Mouse (Mus musculus): Measurements from ENCODE around the gene Smim11.

Gene Smim11

DNA sequence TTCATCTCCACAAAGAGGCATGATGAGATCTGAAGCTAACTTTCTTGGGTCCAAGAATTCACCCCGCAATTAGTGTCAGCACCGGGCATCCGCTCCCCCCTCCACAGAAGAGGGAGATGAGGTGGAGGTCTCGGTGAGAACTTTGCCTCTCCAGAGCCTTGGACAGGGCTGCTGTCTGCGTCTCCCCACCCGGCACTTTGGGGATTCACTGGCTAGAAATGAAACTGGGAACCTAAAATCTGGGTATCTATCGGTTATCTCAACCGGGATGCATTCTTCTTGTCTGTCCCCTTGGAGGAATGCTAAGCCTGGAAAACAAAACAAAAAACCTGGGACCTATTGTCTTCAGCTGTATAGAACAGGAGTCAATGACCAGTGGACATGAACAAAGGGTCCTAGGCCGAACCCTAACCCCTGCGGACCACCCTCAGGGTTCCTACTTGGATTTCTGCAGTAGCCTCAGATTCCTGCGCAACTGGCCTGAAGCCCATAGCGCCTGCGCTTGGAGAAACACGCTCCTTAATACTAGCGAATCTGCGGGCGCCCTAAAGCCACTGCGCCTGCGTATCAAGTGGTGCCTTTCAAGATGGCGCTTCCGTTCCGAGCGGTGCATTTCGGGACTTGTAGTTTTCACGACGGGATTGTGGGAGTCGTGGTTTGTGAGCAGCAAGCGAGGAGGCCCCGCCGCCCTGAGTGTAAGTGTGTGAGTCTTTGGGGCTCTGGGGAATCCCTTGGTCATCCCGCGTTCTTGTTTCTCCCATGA is at the start of gene Smim11:
TSS of gene Smim11 (plus strand) at position 638 of the 763 bp plus-strand sequence.
- peak; percentile 97 for DNase-seq (ENCODE audit: low read depth)

DNA sequence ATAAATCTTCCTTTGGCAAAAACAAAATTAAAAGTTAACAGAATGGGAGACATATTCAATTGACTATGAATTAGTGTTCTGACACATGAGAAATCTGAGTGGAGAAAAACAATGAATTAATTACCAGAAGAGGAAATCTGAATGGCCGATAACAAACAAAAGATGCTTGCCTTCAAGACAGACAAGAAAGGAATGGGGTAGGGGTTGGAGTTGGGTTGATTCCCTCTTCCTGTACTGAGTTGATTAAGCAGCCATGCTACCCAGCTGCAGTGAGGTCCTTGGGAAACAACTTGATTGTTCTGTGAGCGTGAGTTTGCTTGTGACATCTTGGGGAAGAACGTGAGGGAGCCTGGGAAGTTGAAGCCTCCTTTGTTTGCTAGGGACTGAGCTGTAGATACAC is 46.8 kb upstream of the Smim11 start:
- no peak for DNase-seq (ENCODE audit: low read depth)

GRCm38 (mm10) chr16:92267861-92268260 is 33.2 kb upstream of the Smim11 start:
- no peak for DNase-seq (ENCODE audit: low read depth)

GRCm38 (mm10) chr16:92274516-92274915 is 26.6 kb upstream of the Smim11 start:
- DNase-seq (ENCODE audit: low read depth), result no peak

GRCm38 (mm10) chr16:92275526-92275925 is 25.6 kb upstream of the Smim11 start:
- DNase-seq (ENCODE audit: low read depth), result no peak

DNA sequence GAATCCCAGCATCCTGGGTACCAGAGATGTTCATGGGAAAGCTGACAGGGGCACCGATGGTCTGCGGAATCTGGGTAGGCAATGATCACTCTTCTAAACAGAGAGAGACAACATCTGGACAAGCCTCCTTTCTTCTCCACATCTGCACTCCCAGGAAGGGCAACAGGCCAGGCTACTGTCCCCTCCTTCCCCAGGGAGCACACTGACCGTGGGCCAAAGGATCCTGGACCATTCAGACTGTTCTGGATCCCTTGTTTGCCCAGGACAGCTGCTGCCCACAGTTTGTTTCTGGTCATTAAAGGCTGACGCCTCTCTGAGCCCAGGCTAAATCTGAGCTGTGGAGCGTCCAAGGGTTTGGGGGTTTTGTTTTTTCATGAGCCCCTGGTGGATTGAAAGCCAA is 18.4 kb upstream of the Smim11 start:
- DNase-seq (ENCODE audit: low read depth), result no peak

DNA sequence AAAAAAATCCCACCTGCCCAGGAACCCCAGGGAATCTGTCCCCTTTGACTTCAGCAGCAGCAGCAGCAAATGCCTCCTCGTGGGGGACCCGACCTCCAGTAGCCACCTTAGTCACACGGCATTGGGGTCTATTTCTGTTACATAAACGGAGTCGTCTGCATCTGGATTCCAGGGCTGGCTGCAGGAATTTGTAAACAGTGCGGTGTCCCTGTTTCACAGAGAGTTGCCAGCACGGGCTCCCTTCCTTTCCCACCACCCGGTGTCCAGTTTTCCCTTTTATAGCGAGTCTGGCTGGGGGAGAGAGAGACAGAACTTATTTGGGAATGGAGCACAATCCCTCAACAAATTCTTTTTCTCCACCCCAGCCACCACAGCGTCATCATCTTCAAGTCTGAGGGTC is 16.0 kb upstream of the Smim11 start:
- DNase-seq (ENCODE audit: low read depth), result no peak

DNA sequence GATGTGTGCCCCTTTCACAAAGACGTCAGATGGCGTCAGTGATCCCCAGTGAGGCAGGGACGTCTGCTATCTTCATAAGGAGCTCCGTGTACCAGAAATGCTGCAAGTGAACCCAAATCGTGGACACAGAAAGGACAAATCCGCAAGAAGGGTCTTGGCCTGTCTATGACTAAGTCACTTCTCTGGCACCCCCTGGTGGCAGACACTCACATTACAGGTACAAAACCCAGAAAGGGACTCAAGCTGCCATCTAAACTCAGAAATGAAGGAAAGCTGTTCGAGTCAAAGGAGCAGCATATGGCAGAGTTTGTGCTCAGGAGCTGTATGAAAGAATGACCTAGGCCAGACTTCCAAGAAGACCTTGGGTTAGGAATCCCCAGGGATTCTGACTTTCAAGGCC is 14.5 kb upstream of the Smim11 start:
- DNase-seq (ENCODE audit: low read depth), result peak; percentile 88

GRCm38 (mm10) chr16:92288778-92289177 is 12.3 kb upstream of the Smim11 start:
- DNase-seq (ENCODE audit: low read depth), result peak; percentile 44

GRCm38 (mm10) chr16:92290045-92290444 is 11.0 kb upstream of the Smim11 start:
- DNase-seq (ENCODE audit: low read depth), result no peak

DNA sequence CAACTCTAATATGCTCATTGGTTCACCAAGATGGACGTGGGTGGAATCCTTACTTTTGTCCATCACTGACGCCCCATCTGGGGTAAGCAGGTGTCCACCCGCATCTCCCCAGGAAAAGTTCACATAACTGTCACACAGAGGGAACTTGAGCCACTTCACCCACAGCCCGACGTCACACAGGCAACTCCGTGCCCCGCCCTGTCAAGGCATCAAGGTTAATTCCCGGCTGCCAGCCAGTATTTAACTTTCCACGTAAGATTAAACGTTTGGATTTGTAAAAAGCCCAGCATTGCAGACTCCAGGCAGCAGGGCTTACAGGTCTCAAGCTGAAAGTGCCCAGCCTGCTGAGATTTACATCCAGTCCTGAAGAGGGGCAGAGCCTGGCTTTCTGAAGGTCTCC is 9.0 kb upstream of the Smim11 start, which contains the start of gene Kcne2:
TSS of gene Kcne2 (plus strand) at position 289 of the 400 bp plus-strand sequence.
- DNase-seq (ENCODE audit: low read depth), result no peak

- no peak for DNase-seq (ENCODE audit: low read depth)
These were observed 6.7 kb upstream of the Smim11 start for GRCm38 (mm10) chr16:92294267-92294970.

DNA sequence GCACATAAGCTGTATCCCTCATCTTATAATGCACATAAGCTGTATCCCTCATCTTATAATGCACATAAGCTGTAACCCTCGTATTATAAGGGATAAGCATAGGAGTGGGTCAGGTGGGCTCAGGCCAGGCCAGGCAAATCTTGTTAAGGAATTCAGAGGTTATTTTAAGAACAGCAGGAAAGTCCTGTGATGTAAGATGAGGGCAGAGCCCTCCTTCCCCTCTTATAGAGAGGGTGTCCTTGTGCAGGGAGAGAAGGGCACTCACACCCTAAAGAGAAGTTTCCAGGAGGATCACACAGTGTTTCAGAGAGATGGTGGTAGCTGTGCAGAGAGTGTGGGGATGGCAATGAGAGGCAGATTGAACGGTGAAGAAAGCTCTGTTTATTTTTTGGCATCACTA is 5.8 kb upstream of the Smim11 start:
- DNase-seq (ENCODE audit: low read depth), result no peak

GRCm38 (mm10) chr16:92301412-92301806 is 323 bp downstream of the Smim11 start:
- peak; percentile 36 for DNase-seq (ENCODE audit: low read depth)

DNA sequence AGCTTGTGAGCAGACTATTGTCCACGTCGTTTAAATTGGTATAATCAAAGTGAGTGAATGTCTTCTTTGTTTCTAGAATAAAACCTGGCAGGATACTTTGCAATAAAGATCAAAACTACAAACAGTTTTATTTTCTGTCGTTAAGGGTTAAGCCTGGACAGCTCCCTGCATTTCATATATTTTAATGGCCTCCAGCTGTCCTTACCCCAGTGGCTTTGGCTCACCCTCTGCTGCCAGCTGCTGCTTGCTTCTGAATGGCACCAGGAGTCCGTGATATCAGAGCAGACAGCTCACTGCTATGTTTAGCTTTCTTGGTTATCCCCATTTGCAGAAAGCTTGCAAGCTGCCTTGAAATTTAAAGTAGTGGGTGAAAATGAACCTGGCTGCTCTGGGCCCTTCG is 903 bp downstream of the Smim11 start:
- DNase-seq (ENCODE audit: low read depth), result peak; percentile 21

DNA sequence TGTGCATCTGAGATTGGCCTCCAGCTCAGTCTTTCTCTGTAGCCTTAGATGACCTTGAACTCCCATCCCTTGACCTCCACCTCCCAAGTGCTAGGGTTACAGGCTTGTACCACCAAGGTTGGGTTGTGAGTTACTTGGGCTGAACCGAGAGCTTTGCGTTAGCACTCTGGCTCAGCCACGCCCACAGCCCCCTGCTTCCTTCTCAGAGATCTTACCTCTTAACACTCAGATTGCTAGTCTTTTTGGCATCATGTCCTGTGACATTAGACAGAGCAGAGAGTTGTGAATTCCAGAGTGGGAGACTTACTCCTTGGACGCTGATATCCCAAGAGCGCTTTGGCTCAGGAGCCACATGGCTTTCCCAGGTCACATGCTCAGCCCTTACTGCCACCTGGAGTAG is 1.4 kb downstream of the Smim11 start:
- DNase-seq (ENCODE audit: low read depth), result no peak

- DNase-seq (ENCODE audit: low read depth), result peak; percentile 18
These were observed 4.4 kb downstream of the Smim11 start for GRCm38 (mm10) chr16:92305519-92305918.

DNA sequence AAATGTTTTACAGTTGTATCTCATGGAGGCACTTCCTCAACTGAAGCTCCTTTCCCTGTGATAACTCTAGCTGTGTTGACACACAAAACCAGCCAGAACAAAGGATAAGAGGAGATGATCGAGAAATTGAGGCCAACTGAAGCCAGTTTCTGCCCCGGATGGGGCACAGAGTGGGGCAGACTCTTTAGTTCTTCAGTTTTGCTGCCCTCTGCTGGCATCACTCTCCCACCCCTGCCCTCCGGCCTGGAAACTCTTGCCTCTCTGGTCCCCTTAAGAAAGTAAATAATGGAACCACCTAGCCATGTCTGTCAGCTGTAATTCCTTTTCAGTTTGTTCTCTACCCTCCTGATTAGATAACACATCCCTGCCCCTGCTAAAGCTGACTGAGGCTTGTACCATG is 6.9 kb downstream of the Smim11 start:
- peak; percentile 5 for DNase-seq (ENCODE audit: low read depth)

DNA sequence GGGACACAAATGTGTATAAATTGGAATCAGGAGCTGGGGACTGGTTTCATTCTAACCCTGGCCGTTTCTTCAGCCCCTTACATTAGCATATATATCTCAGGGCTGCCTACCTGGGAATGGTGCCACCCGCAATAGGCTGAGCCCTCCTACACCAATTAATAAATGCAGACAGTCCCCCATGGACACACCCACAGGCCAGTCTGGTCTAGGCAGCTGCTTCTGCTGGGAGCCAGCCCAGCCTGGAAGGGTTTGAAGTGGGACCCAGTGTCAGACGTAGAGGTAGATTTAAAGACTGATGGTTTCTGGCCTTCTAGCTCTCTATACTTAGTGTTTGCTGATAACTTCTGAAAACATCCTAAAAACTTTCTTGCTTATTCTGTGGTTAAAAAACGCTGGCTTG is 8.0 kb downstream of the Smim11 start:
- DNase-seq (ENCODE audit: low read depth), result no peak

DNA sequence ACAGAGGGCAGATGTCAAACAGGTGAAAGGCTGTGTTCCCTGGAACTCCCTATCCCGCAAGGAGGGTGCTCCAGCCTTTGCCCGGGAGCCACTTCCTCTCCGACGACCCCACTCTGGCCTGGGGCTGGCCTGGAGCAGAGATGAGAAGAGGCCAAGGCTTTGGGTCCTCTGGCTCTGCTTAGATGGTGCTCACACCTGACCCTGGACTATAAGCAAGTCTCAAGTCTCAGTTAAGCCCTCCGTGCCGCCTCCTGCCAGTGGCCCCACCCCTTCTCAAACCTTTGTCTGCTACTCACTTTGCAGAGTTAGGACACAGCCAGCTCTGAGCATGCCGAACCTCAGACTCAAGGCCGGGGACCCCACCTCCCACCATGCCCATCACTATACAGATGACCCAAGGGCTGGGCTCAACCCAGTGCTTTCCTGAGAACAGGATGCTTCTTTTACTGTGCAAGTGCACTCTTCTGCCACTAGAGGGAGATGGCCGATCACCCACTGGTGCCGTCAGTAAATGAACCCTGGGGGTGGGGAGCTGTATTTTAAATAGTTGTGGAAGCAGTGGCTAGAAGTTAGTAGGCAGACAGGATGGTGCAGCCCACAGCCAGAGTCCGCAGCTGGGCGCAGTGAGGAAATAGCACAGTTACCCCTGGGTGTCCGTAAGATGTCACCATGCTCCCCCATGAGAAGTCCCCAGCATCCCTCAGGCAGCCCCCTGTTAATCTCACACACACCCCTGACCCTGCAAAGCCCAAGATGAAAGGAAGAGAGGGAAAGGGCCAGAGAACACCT is 13.1 kb downstream of the Smim11 start:
- DNase-seq (ENCODE audit: low read depth), result peak; percentile 69

DNA sequence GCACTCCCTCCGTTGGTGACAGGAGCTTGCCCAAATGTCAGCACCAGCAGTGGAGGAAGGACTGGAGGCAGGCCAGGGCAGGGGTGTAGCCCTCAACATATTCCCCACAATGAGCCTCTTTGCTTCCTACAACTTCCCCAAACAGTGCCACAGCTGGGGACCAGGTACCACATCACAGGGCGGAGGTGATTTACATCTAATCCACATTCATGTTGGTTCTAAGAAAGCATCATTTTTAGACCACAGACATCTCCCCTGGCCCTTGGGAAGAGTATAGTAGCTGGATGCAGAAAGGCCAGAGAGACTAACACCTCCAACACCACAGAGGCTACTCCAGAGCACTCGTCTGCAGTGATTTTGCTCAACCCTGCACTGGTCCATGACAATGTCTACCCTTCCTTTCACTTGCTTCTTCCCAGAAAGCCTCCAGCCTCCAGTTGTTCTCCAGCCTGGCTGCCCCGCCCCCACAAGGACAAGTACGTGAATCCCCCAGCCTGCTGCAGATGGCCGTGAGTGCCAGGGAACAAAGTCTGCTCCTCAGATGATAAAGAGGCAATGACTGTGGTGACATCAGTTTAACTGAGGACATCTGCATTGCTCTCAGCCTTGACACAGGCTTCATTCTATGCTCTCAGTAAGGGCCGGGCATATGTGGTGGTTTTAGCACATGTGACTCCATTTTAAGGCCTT is 15.1 kb downstream of the Smim11 start:
- no peak for DNase-seq (ENCODE audit: low read depth)

All from NIH3T3 (cell line).